Mouse (Mus musculus) hindbrain, embryonic 10.5 days (tissue): ENCODE data around the gene Kat2a. TPM values are rescaled to one million over a fixed set of nuclear protein-coding genes. Genes with fewer than 3 reads are reported as not detected.
"Not testable (repeated sequence)": the region's sequence is repeated elsewhere in the genome, so short reads cannot be mapped to it uniquely, and the experiment has no call there.

Source experiments
- DNase-seq: peaks from one replicate; pipeline ENCODE4 v3.0.0-alpha.2; 2017; ENCODE audit warnings: low spot score
- H3K27ac ChIP-seq: fragments of 300-500 bp; sonication (generic); 2 replicates; pipeline ENCODE4 v1.5.1; 2016; ENCODE audit warnings: mild to moderate bottlenecking, moderate library complexity
- H3K27me3 ChIP-seq: fragments of 300-500 bp; sonication (generic); 2 replicates; pipeline ENCODE4 v1.6.1; 2016; ENCODE audit warnings: mild to moderate bottlenecking; ENCODE audit not compliant: poor library complexity, insufficient read depth, severe bottlenecking
- H3K36me3 ChIP-seq: fragments of 300-500 bp; sonication (generic); 2 replicates; pipeline ENCODE4 v1.6.1; 2016; ENCODE audit warnings: mild to moderate bottlenecking, moderate library complexity
- H3K4me1 ChIP-seq: fragments of 300-500 bp; sonication (generic); replicated peaks from 2 replicates; pipeline ENCODE4 v1.6.1; 2016; ENCODE audit warnings: mild to moderate bottlenecking
- H3K4me3 ChIP-seq: fragments of 300-500 bp; sonication (generic); 2 replicates; pipeline ENCODE4 v1.5.1; 2016; ENCODE audit warnings: mild to moderate bottlenecking, moderate library complexity
- H3K9me3 ChIP-seq: fragments of 300-500 bp; sonication (generic); 2 replicates; pipeline ENCODE4 v1.6.1; 2016; ENCODE audit warnings: mild to moderate bottlenecking, moderate library complexity
- WGBS: fragments of 180-500 bp; shearing (Covaris S2); methylation state at CpG from one replicate; pipeline ENCODE4 v1.1.7; 2016; 5-methylcytosine and 5-hydroxymethylcytosine counted together
- polyA plus RNA-seq: library from polyadenylated mRNA; unstranded; fragments of >200 nt; fragmentation: Nextera tagmentation; extraction: Ambion mirVana; gene quantifications from 2 replicates; pipeline ENCODE4 v1.2.1, GENCODE M21; 2016

Gene Kat2a
- polyA plus RNA-seq, 1 experiment from 2014 or later, result 70.8 TPM

DNA sequence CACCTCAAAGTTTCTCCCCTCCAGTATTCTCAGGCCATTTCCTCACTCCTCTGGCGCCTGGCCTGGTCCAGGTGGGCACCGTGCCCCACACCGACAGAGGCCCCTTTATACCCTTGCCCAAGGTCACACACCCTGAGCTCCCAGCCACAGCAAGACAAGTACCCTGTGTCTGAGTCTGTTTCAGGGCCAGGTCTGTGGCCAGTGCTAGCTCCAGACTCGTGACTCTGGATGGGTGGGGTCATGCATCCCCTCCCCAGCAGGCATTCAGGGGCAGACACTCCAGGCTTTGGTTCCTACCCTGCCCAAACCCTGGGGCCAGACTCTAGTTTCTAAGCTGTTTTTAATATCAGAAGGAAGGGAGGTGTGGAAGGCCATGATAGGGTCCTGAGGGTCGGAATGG lies 30.4 kb downstream of the Kat2a start:
- peaks cover 4% of the 10 kb centered on the region; the same call in 1 of the 2 replicates for H3K4me1 ChIP-seq
- no peaks in the 10 kb centered on the region for H3K36me3 ChIP-seq
- WGBS, result 78% methylated on average over 5 of the region's 5 CpGs
- no peak overlapping the region for H3K27ac ChIP-seq
- H3K4me3 ChIP-seq, result no peak overlapping the region
- no peak for DNase-seq
- H3K9me3 ChIP-seq, result no peaks in the 10 kb centered on the region
- peaks cover 5% of the 10 kb centered on the region; the same call in 1 of the 2 replicates for H3K27me3 ChIP-seq

DNA sequence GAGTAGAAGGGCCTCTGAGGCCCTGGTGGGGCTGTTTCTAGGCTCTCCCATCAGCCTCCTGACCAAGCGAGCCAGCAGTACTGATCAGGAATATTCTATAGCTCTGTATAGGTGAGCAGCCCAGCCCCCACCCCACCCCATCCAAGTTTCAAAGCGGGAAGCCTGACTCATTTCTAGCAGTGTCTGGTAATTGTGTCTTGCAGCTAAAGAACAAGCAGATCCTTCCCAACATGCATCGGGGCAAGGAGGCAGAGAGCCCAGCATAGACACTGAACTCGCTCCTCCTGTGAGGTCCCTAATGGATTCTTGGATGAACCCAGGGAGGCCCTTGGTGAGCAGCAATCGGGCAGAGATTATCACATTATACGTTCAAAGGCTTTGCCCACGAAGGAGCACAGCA lies 34.5 kb downstream of the Kat2a start:
- H3K9me3 ChIP-seq, result no peaks in the 10 kb centered on the region
- H3K4me3 ChIP-seq, result no peak overlapping the region
- H3K27me3 ChIP-seq, result peaks cover 27% of the 10 kb centered on the region
- no peak for DNase-seq
- 59% methylated on average over 7 of the region's 7 CpGs for WGBS
- H3K4me1 ChIP-seq, result peaks cover 14% of the 10 kb centered on the region
- H3K27ac ChIP-seq, result no peak overlapping the region
- no peaks in the 10 kb centered on the region for H3K36me3 ChIP-seq

DNA sequence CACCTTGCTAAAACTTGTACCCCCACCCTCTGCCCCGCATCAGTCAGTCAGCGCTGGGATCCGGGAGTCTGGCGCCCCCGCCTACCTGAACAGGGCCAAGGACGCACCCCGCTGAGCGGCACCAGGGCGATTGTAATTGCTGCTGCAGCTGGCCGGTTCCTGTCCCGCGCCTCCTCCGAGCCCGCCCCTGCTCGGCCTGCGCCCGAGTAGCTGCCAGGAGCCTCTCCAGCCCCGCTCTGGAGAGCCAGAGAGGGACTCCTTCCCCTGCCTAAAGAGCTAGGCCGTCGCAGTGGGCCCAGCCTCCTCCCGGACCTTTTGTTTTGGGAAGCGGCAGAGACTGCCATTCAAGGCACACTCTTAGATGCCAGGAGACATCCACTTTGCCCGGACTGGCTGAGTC lies 39.1 kb downstream of the Kat2a start:
- Histone ChIP-seq H3K36me3 (no peaks in the 10 kb centered on the region), H3K4me3 (peak overlapping the region; percentile 36), H3K4me1 (peaks cover 17% of the 10 kb centered on the region), H3K27ac (peak overlapping the region; percentile 73), H3K27me3 (peaks cover 41% of the 10 kb centered on the region), H3K9me3 (no peaks in the 10 kb centered on the region)
- WGBS, result under 1% methylated on average over 23 of the region's 23 CpGs
- DNase-seq, result peak; percentile 36

DNA sequence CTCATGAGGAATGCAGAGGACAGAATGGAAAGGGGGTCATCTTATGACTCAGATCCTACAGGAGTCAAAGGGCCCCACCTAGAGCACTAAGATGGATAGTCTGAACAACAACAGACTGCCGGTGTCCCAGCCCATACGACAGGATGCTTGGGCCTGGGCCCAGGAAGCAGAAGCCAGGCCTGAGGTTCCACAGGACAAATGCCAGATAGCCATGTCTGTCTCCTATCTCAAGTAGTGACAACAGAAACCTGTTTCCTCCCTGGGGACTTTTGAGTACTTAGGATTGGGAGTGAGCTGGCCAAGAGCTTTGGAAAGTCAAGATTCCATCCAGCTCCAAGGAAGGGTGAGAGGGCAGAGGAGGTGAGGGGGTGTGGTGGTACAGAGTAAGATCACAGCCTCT lies 40.3 kb downstream of the Kat2a start:
- 86% methylated on average over 2 of the region's 2 CpGs for WGBS
- H3K4me1 ChIP-seq, result peaks cover 13% of the 10 kb centered on the region
- no peaks in the 10 kb centered on the region for H3K9me3 ChIP-seq
- DNase-seq, result no peak
- H3K36me3 ChIP-seq, result no peaks in the 10 kb centered on the region
- peaks cover 38% of the 10 kb centered on the region for H3K27me3 ChIP-seq
- no peak overlapping the region for H3K27ac ChIP-seq
- no peak overlapping the region for H3K4me3 ChIP-seq

DNA sequence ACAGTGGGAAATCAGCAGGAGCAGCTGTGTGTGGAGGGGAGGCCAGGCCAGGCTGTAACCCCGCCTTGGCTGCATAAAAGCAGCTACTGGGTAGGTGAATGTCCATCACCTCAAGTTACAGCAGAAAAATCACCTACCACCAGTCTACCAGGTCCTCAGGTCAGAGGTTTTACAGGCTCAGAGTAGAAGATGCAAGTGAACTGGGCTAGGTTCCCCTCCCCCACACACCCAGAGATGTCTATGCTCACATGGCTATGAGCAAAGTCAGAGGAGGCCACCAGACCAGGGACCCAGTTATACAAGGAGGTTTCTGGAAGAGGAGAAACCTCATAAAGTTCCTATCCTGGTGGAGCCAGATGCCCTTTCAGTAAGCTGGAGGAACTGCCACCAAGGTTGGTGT lies 41.2 kb downstream of the Kat2a start:
- H3K4me3 ChIP-seq, result no peak overlapping the region
- 85% methylated on average over 1 of the region's 1 CpGs for WGBS
- DNase-seq, result no peak

DNA sequence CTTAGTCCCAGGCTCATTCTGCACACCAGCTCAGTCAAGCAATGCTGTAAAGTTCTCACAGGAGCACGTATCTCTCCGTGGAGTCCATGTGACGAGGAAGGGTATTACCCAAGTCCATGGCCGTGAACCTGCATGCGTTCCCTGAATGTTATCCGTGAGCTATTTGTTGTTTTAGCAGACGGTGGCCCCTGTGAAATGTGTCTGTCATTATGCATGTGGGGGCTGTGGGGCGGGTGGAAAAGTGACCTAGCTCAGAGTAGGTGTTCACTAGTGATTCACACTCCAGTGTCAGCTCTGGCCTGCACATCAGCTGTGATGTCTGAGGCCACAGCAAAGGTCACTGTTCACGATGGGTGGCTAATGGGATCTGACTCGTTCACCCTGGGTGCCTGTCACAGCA lies 52.5 kb downstream of the Kat2a start:
- Histone ChIP-seq H3K27me3 (0 out of 2 replicates have a peak, but pooled peaks cover 5% of the 10 kb centered on the region), H3K27ac (no peak overlapping the region), H3K4me1 (peaks cover 18% of the 10 kb centered on the region), H3K9me3 (no peaks in the 10 kb centered on the region), H3K4me3 (no peak overlapping the region), H3K36me3 (no peaks in the 10 kb centered on the region)
- DNase-seq, result no peak
- WGBS, result 77% methylated on average over 10 of the region's 10 CpGs

More for the DNA sequence above, 41.2 kb downstream of the Kat2a start:
- Histone ChIP-seq H3K9me3 (no peaks in the 10 kb centered on the region), H3K27me3 (peaks cover 38% of the 10 kb centered on the region), H3K36me3 (no peaks in the 10 kb centered on the region), H3K4me1 (peaks cover 13% of the 10 kb centered on the region), H3K27ac (no peak overlapping the region)

DNA sequence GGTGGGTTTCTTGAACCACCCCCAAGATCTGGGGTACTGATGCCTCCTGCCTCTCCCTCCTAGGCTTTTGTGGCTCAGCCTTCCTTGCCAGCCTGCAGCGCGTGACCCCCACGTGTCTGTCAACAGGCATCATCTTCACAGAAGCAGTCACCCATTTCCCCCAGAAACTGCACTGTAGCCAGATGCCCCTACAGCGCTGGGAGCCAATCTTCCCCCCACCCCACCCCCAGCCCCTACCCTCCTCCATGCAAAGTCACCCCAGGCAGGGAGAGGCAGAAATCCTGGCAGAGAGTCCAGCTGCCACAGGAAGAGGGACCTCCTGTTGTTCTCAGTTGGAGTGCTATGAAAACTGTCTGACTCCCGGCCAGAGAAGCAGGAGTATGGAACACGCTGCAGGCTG lies 55.8 kb downstream of the Kat2a start:
- 9% methylated on average over 6 of the region's 6 CpGs for WGBS
- Histone ChIP-seq H3K27ac (peak overlapping the region; percentile 64; the same call in 1 of the 2 replicates), H3K36me3 (no peaks in the 10 kb centered on the region)

DNA sequence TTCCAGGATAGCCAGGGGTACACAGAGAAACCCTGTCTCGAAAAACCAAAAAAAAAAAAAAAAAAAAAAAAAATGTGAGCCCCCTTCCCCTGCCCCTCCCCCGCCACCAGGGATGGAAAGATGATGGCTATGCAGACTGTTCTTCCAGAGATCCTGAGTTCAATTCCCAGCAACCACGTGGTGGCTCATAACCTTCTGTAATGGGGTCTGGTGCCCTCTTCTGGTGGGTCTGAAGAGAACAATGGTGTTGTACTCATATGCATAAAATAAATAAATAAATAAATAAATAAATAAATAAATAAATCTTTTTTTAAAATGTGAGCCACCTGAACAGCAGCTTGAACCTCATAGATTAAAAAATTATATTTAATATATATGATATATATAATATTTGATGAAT lies 56.7 kb downstream of the Kat2a start:
- peaks cover 26% of the 10 kb centered on the region for H3K27me3 ChIP-seq
- H3K9me3 ChIP-seq, DNase-seq, H3K27ac ChIP-seq, H3K4me3 ChIP-seq, H3K36me3 ChIP-seq: not testable (repeated sequence)
- H3K4me1 ChIP-seq, result peaks cover 21% of the 10 kb centered on the region
- 58% methylated on average over 3 of the region's 3 CpGs for WGBS

More for the DNA sequence above, 55.8 kb downstream of the Kat2a start:
- H3K27me3 ChIP-seq, result peaks cover 18% of the 10 kb centered on the region
- DNase-seq, result peak; percentile 27
- no peaks in the 10 kb centered on the region for H3K9me3 ChIP-seq
- H3K4me1 ChIP-seq, result peaks cover 21% of the 10 kb centered on the region
- H3K4me3 ChIP-seq, result 0 out of 2 replicates have a peak overlapping the region, but pooled peaks have one; percentile 6

Other genes starting within 250 kb of the Kat2a start
- 6.1 and 6.9 TPM in 2 replicates for gene Klhl11, start 239.7 kb downstream of the Kat2a start, polyA plus RNA-seq
- 356 and 388 TPM in 2 replicates for gene Acly, start 184.5 kb downstream of the Kat2a start, polyA plus RNA-seq
- gene Ttc25, start 166.9 kb downstream of the Kat2a start, polyA plus RNA-seq, result 3.2 and 3.3 TPM in 2 replicates
- gene Cnp, start 137.6 kb downstream of the Kat2a start, polyA plus RNA-seq, result 22.7 and 27.3 TPM in 2 replicates
- 95.9 and 119 TPM in 2 replicates for gene Nkiras2, start 93.2 kb downstream of the Kat2a start, polyA plus RNA-seq
- 219 and 260 TPM in 2 replicates for gene Dnajc7, start 92.3 kb downstream of the Kat2a start, polyA plus RNA-seq
- 0.26 and 0.68 TPM in 2 replicates for gene Zfp385c, start 20.0 kb downstream of the Kat2a start, polyA plus RNA-seq
- gene Dhx58, start 8.2 kb downstream of the Kat2a start, polyA plus RNA-seq, result 1.9 and 2.9 TPM in 2 replicates
- 0.25 and 0.35 TPM in 2 replicates for gene Hspb9, start 1.4 kb upstream of the Kat2a start, polyA plus RNA-seq
- 16.8 and 37.2 TPM in 2 replicates for gene Rab5c, start 25.8 kb upstream of the Kat2a start, polyA plus RNA-seq
- 1.5 and 4.4 TPM in 2 replicates for gene Kcnh4, start 47.5 kb upstream of the Kat2a start, polyA plus RNA-seq
- gene Hcrt, start 50.5 kb upstream of the Kat2a start, polyA plus RNA-seq, result not detected in 2 replicates
- 3.9 and 4.3 TPM in 2 replicates for gene Ghdc, start 58.5 kb upstream of the Kat2a start, polyA plus RNA-seq
- 13.6 and 14.8 TPM in 2 replicates for gene Stat5b, start 138.3 kb upstream of the Kat2a start, polyA plus RNA-seq
- gene Stat5a, start 146.9 kb upstream of the Kat2a start, polyA plus RNA-seq, result 2.0 and 2.8 TPM in 2 replicates
- gene Stat3, start 227.1 kb upstream of the Kat2a start, polyA plus RNA-seq, result 21.1 and 31.5 TPM in 2 replicates